Mouse (Mus musculus): ENCODE data around the gene Dad1. TPM values are rescaled to one million over a fixed set of nuclear protein-coding genes. Genes with fewer than 3 reads are reported as not detected.

Dad1 gene
- polyA plus RNA-seq (2014; fragmentation: Nextera tagmentation; extraction: Ambion mirVana) = 338 and 385 TPM in 2 replicates

GRCm38 (mm10) chr14:54253741-54254291 lies at the start of gene Dad1, which contains the start of gene Abhd4:
Gene Dad1, minus strand, starts transcription at chr14:54254104.
Gene Abhd4, plus strand, starts transcription at chr14:54254188.
- peak; percentile 100 for ATAC-seq (ENCODE audit: low FRiP score, low TSS enrichment)
- WGBS = under 1% methylated on average over 39 of the region's 39 CpGs
- peak; percentile 99 for DNase-seq
- peak within 1 kb of the TSS; percentile 68 for H3K9ac ChIP-seq (replicated peaks; ENCODE audit: low read length)
- H3K27me3 ChIP-seq (ENCODE audit: control insufficient read depth, insufficient read depth, low read length) = no peaks in the 10 kb centered on the region
- peak within 1 kb of the TSS; percentile 70 for H3K4me3 ChIP-seq (replicated peaks; ENCODE audit: low read depth, low read length)
- H3K36me3 ChIP-seq (ENCODE audit: control insufficient read depth, insufficient read depth, low read length) = peaks cover 3% of the 10 kb centered on the region; the same call in 1 of the 2 replicates
- H3K4me2 ChIP-seq (ENCODE audit: low read length) = peak within 1 kb of the TSS; percentile 70
- peaks cover 28% of the 10 kb centered on the region for H3K4me1 ChIP-seq (ENCODE audit: control insufficient read depth, insufficient read depth, low read length)
- H3K9me3 ChIP-seq (ENCODE audit: control insufficient read depth, low read length) = no peaks in the 10 kb centered on the region
- peak within 1 kb of the TSS; percentile 73 for H3K27ac ChIP-seq (replicated peaks; ENCODE audit: low read depth, low read length)

- 92% methylated on average over 3 of the region's 3 CpGs for WGBS
- no peaks in the 10 kb centered on the region for H3K27me3 ChIP-seq (ENCODE audit: control insufficient read depth, insufficient read depth, low read length)
- H3K9me3 ChIP-seq (ENCODE audit: control insufficient read depth, low read length) = 0 out of 2 replicates have a peak, but pooled peaks cover 5% of the 10 kb centered on the region
- DNase-seq (no peak), ATAC-seq (ENCODE audit: low FRiP score, low TSS enrichment) (no peak)
- H3K9ac ChIP-seq (replicated peaks; ENCODE audit: low read length) = no peak overlapping the region
- no peak overlapping the region for H3K27ac ChIP-seq (replicated peaks; ENCODE audit: low read depth, low read length)
- H3K36me3 ChIP-seq (ENCODE audit: control insufficient read depth, insufficient read depth, low read length) = no peaks in the 10 kb centered on the region
- H3K4me1 ChIP-seq (ENCODE audit: control insufficient read depth, insufficient read depth, low read length) = no peaks in the 10 kb centered on the region
- no peak overlapping the region for H3K4me3 ChIP-seq (replicated peaks; ENCODE audit: low read depth, low read length)
- no peak overlapping the region for H3K4me2 ChIP-seq (ENCODE audit: low read length)
These were observed 46.8 kb upstream of the Dad1 start for GRCm38 (mm10) chr14:54300676-54301075.

GRCm38 (mm10) chr14:54300136-54300535 lies 46.2 kb upstream of the Dad1 start:
- 0 out of 2 replicates have a peak, but pooled peaks cover 5% of the 10 kb centered on the region for H3K9me3 ChIP-seq (ENCODE audit: control insufficient read depth, low read length)
- no peak for ATAC-seq (ENCODE audit: low FRiP score, low TSS enrichment)
- H3K27ac ChIP-seq (replicated peaks; ENCODE audit: low read depth, low read length) = no peak overlapping the region
- DNase-seq = no peak
- H3K27me3 ChIP-seq (ENCODE audit: control insufficient read depth, insufficient read depth, low read length) = no peaks in the 10 kb centered on the region
- H3K4me2 ChIP-seq (ENCODE audit: low read length) = no peak overlapping the region
- H3K4me1 ChIP-seq (ENCODE audit: control insufficient read depth, insufficient read depth, low read length) = no peaks in the 10 kb centered on the region
- H3K9ac ChIP-seq (replicated peaks; ENCODE audit: low read length) = no peak overlapping the region
- no peaks in the 10 kb centered on the region for H3K36me3 ChIP-seq (ENCODE audit: control insufficient read depth, insufficient read depth, low read length)
- no peak overlapping the region for H3K4me3 ChIP-seq (replicated peaks; ENCODE audit: low read depth, low read length)
- WGBS = 87% methylated on average over 5 of the region's 5 CpGs

- ATAC-seq (ENCODE audit: low FRiP score, low TSS enrichment) (no peak), DNase-seq (no peak)
- Histone ChIP-seq H3K4me2 (ENCODE audit: low read length) (no peak within 1 kb of the TSS), H3K27me3 (ENCODE audit: control insufficient read depth, insufficient read depth, low read length) (no peaks in the 10 kb centered on the region), H3K9ac (replicated peaks; ENCODE audit: low read length) (no peak within 1 kb of the TSS), H3K9me3 (ENCODE audit: control insufficient read depth, low read length) (no peaks in the 10 kb centered on the region; the same call in 1 of the 2 replicates), H3K4me1 (ENCODE audit: control insufficient read depth, insufficient read depth, low read length) (no peaks in the 10 kb centered on the region), H3K36me3 (ENCODE audit: control insufficient read depth, insufficient read depth, low read length) (no peaks in the 10 kb centered on the region), H3K4me3 (replicated peaks; ENCODE audit: low read depth, low read length) (no peak within 1 kb of the TSS), H3K27ac (replicated peaks; ENCODE audit: low read depth, low read length) (no peak within 1 kb of the TSS)
- WGBS = 75% methylated on average over 1 of the region's 1 CpGs
These were observed 30.9 kb upstream of the Dad1 start, which contains the start of gene Olfr49 for GRCm38 (mm10) chr14:54284839-54285238. Gene Olfr49, minus strand, starts transcription at chr14:54284939.

- H3K4me3 ChIP-seq (replicated peaks; ENCODE audit: low read depth, low read length) = no peak overlapping the region
- no peaks in the 10 kb centered on the region for H3K36me3 ChIP-seq (ENCODE audit: control insufficient read depth, insufficient read depth, low read length)
- H3K4me1 ChIP-seq (ENCODE audit: control insufficient read depth, insufficient read depth, low read length) = no peaks in the 10 kb centered on the region
- DNase-seq = no peak
- H3K9me3 ChIP-seq (ENCODE audit: control insufficient read depth, low read length) = no peaks in the 10 kb centered on the region
- ATAC-seq (ENCODE audit: low FRiP score, low TSS enrichment) = no peak
- H3K27me3 ChIP-seq (ENCODE audit: control insufficient read depth, insufficient read depth, low read length) = no peaks in the 10 kb centered on the region
- no peak overlapping the region for H3K9ac ChIP-seq (replicated peaks; ENCODE audit: low read length)
- no peak overlapping the region for H3K4me2 ChIP-seq (ENCODE audit: low read length)
- WGBS = 86% methylated on average over 2 of the region's 2 CpGs
- no peak overlapping the region for H3K27ac ChIP-seq (replicated peaks; ENCODE audit: low read depth, low read length)
These were observed 22.5 kb upstream of the Dad1 start for GRCm38 (mm10) chr14:54276446-54276845.

- 90% methylated on average over 3 of the region's 3 CpGs for WGBS
- H3K4me3 ChIP-seq (replicated peaks; ENCODE audit: low read depth, low read length) = no peak overlapping the region
- H3K4me1 ChIP-seq (ENCODE audit: control insufficient read depth, insufficient read depth, low read length) = no peaks in the 10 kb centered on the region
- no peaks in the 10 kb centered on the region for H3K27me3 ChIP-seq (ENCODE audit: control insufficient read depth, insufficient read depth, low read length)
- H3K4me2 ChIP-seq (ENCODE audit: low read length) = no peak overlapping the region
- ATAC-seq (ENCODE audit: low FRiP score, low TSS enrichment) (no peak), DNase-seq (no peak)
- no peak overlapping the region for H3K9ac ChIP-seq (replicated peaks; ENCODE audit: low read length)
- no peak overlapping the region for H3K27ac ChIP-seq (replicated peaks; ENCODE audit: low read depth, low read length)
- H3K36me3 ChIP-seq (ENCODE audit: control insufficient read depth, insufficient read depth, low read length) = peaks cover 8% of the 10 kb centered on the region
- no peaks in the 10 kb centered on the region for H3K9me3 ChIP-seq (ENCODE audit: control insufficient read depth, low read length)
These were observed 18.8 kb upstream of the Dad1 start for GRCm38 (mm10) chr14:54272696-54273095.

GRCm38 (mm10) chr14:54271976-54272606 lies 18.2 kb upstream of the Dad1 start:
- H3K9me3 ChIP-seq (ENCODE audit: control insufficient read depth, low read length) = no peaks in the 10 kb centered on the region
- H3K4me3 ChIP-seq (replicated peaks; ENCODE audit: low read depth, low read length) = no peak overlapping the region
- H3K4me2 ChIP-seq (ENCODE audit: low read length) = no peak overlapping the region
- WGBS = 70% methylated on average over 3 of the region's 3 CpGs
- DNase-seq (no peak), ATAC-seq (ENCODE audit: low FRiP score, low TSS enrichment) (no peak)
- peaks cover 8% of the 10 kb centered on the region for H3K36me3 ChIP-seq (ENCODE audit: control insufficient read depth, insufficient read depth, low read length)
- H3K27ac ChIP-seq (replicated peaks; ENCODE audit: low read depth, low read length) = no peak overlapping the region
- no peak overlapping the region for H3K9ac ChIP-seq (replicated peaks; ENCODE audit: low read length)
- H3K27me3 ChIP-seq (ENCODE audit: control insufficient read depth, insufficient read depth, low read length) = no peaks in the 10 kb centered on the region
- no peaks in the 10 kb centered on the region for H3K4me1 ChIP-seq (ENCODE audit: control insufficient read depth, insufficient read depth, low read length)

- Histone ChIP-seq H3K9ac (replicated peaks; ENCODE audit: low read length) (no peak overlapping the region), H3K9me3 (ENCODE audit: control insufficient read depth, low read length) (no peaks in the 10 kb centered on the region), H3K27me3 (ENCODE audit: control insufficient read depth, insufficient read depth, low read length) (no peaks in the 10 kb centered on the region), H3K4me2 (ENCODE audit: low read length) (no peak overlapping the region), H3K27ac (replicated peaks; ENCODE audit: low read depth, low read length) (no peak overlapping the region), H3K4me1 (ENCODE audit: control insufficient read depth, insufficient read depth, low read length) (no peaks in the 10 kb centered on the region), H3K36me3 (ENCODE audit: control insufficient read depth, insufficient read depth, low read length) (peaks cover 8% of the 10 kb centered on the region), H3K4me3 (replicated peaks; ENCODE audit: low read depth, low read length) (no peak overlapping the region)
- 92% methylated on average over 3 of the region's 3 CpGs for WGBS
- ATAC-seq (ENCODE audit: low FRiP score, low TSS enrichment) = no peak
- no peak for DNase-seq
These were observed 16.5 kb upstream of the Dad1 start for GRCm38 (mm10) chr14:54270413-54270812.

- Histone ChIP-seq H3K36me3 (ENCODE audit: control insufficient read depth, insufficient read depth, low read length) (peaks cover 8% of the 10 kb centered on the region), H3K27ac (replicated peaks; ENCODE audit: low read depth, low read length) (no peak overlapping the region), H3K27me3 (ENCODE audit: control insufficient read depth, insufficient read depth, low read length) (no peaks in the 10 kb centered on the region), H3K9ac (replicated peaks; ENCODE audit: low read length) (no peak overlapping the region), H3K4me2 (ENCODE audit: low read length) (no peak overlapping the region), H3K4me1 (ENCODE audit: control insufficient read depth, insufficient read depth, low read length) (no peaks in the 10 kb centered on the region), H3K4me3 (replicated peaks; ENCODE audit: low read depth, low read length) (no peak overlapping the region), H3K9me3 (ENCODE audit: control insufficient read depth, low read length) (no peaks in the 10 kb centered on the region)
- 97% methylated on average over 3 of the region's 3 CpGs for WGBS
- no peak for DNase-seq
- ATAC-seq (ENCODE audit: low FRiP score, low TSS enrichment) = no peak
These were observed 15.7 kb upstream of the Dad1 start for GRCm38 (mm10) chr14:54269566-54269965.

Data from midbrain, embryonic 14.5 days (tissue).